Mouse (Mus musculus) intestine, embryonic 14.5 days (tissue): ENCODE measurements around the gene Arhgef40. TPM values are rescaled to one million over a fixed set of nuclear protein-coding genes. Genes with fewer than 3 reads are reported as not detected.
A peak's percentile ranks its signal among the peaks of the same experiment; 100 is the strongest.

Experiments used
- ATAC-seq: fragments of 200-750 bp; cut with Nextera tagmentation; replicated peaks from 2 replicates; pipeline ENCODE4 v1.8.0; 2017; ENCODE audit warnings: low read depth, moderate number of reproducible peaks, moderate TSS enrichment, moderate library complexity; ENCODE audit not compliant: low FRiP score, low TSS enrichment
- DNase-seq: peaks from one replicate; pipeline ENCODE4 v3.0.0-alpha.2; 2018; ENCODE audit warnings: low spot score
- H3K27ac ChIP-seq: fragments of 300-500 bp; sonication (generic); 2 replicates; pipeline ENCODE4 v1.5.1; 2014; ENCODE audit warnings: low read depth, mild to moderate bottlenecking, control low read depth
- H3K27me3 ChIP-seq: fragments of 300-500 bp; sonication (generic); replicated peaks from 2 replicates; pipeline ENCODE4 v1.6.1; 2014; ENCODE audit warnings: low read length, control low read depth; ENCODE audit not compliant: control insufficient read depth, insufficient read depth
- H3K36me3 ChIP-seq: fragments of 300-500 bp; sonication (generic); 2 replicates; pipeline ENCODE4 v1.6.1; 2014; ENCODE audit warnings: low read length, control low read depth; ENCODE audit not compliant: control insufficient read depth, insufficient read depth
- H3K4me1 ChIP-seq: fragments of 300-500 bp; sonication (generic); replicated peaks from 2 replicates; pipeline ENCODE4 v1.6.1; 2014; ENCODE audit warnings: low read length, control low read depth, mixed read lengths; ENCODE audit not compliant: control insufficient read depth, insufficient read depth
- H3K4me2 ChIP-seq: fragments of 300-500 bp; sonication (generic); 2 replicates; pipeline ENCODE4 v1.6.1; 2014; ENCODE audit warnings: low read length
- H3K4me3 ChIP-seq: fragments of 300-500 bp; sonication (generic); 2 replicates; pipeline ENCODE4 v1.5.1; 2014; ENCODE audit warnings: low read depth, low read length, control low read depth, mixed read lengths
- H3K9ac ChIP-seq: fragments of 300-500 bp; sonication (generic); 2 replicates; pipeline ENCODE4 v1.6.1; 2014; ENCODE audit warnings: mild to moderate bottlenecking, low read length
- H3K9me3 ChIP-seq: fragments of 300-500 bp; sonication (generic); 2 replicates; pipeline ENCODE4 v1.6.1; 2016; ENCODE audit warnings: low read length, control low read depth; ENCODE audit not compliant: control insufficient read depth
- WGBS: fragments of 180-500 bp; shearing (Covaris S2); extraction: QIAGEN DNeasy Blood & Tissue Kit; methylation state at CpG from one replicate; pipeline ENCODE4 v1.1.7; 2014; 5-methylcytosine and 5-hydroxymethylcytosine counted together
- polyA plus RNA-seq: library from polyadenylated mRNA; unstranded; fragments of >200 nt; fragmentation: Nextera tagmentation; extraction: Ambion mirVana; gene quantifications from 2 replicates; pipeline ENCODE4 v1.2.1, GENCODE M21; 2014

The Arhgef40 gene
- polyA plus RNA-seq, 1 experiment from 2014 or later: 80.8 TPM

DNA sequence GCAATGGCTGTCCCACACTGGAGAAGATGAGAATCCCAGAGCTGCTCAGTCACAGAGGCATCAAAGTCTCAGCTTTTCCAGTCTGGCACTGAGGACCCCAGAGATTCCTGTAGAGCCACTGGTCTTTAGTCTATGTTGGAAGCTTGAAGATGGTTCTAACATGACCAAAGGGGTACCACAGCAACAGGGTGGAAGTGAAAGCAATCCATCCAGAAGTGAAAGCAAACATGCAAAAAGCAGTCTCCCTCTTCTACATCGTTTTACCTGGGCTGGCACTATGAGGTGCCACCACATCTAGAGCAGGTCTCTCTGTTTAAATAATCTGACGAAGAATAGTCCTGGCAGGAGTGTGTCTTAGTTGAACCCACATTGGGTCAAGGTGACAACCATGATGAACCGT, 5.3 kb upstream of the Arhgef40 start:
- peaks cover 5% of the 10 kb centered on the region; the same call in 1 of the 2 replicates for H3K4me1 ChIP-seq
- H3K27ac ChIP-seq: no peak overlapping the region
- H3K36me3 ChIP-seq: no peaks in the 10 kb centered on the region
- no peak overlapping the region for H3K4me2 ChIP-seq
- H3K27me3 ChIP-seq: no peaks in the 10 kb centered on the region
- no peak overlapping the region for H3K4me3 ChIP-seq
- no peak for DNase-seq
- no peaks in the 10 kb centered on the region for H3K9me3 ChIP-seq
- no peak overlapping the region for H3K9ac ChIP-seq
- WGBS: 81% methylated on average over 3 of the region's 3 CpGs
- ATAC-seq: no peak

GRCm38 (mm10) chr14:51983251-51983650, 1.3 kb upstream of the Arhgef40 start:
- H3K9ac ChIP-seq: no peak overlapping the region
- WGBS: 60% methylated on average over 4 of the region's 4 CpGs
- H3K27ac ChIP-seq: no peak overlapping the region
- H3K4me3 ChIP-seq: no peak overlapping the region
- DNase-seq (no peak), ATAC-seq (no peak)
- no peaks in the 10 kb centered on the region for H3K9me3 ChIP-seq
- peaks cover 12% of the 10 kb centered on the region for H3K36me3 ChIP-seq
- H3K4me1 ChIP-seq: peaks cover 15% of the 10 kb centered on the region; the same call in 1 of the 2 replicates
- no peaks in the 10 kb centered on the region for H3K27me3 ChIP-seq
- peak overlapping the region; percentile 80; the same call in 1 of the 2 replicates for H3K4me2 ChIP-seq

- WGBS: 19% methylated on average over 10 of the region's 10 CpGs
- Histone ChIP-seq H3K4me2 (peak overlapping the region; percentile 80), H3K9ac (peak overlapping the region; percentile 85), H3K27ac (peak overlapping the region; percentile 97), H3K36me3 (peaks cover 17% of the 10 kb centered on the region), H3K9me3 (no peaks in the 10 kb centered on the region), H3K4me1 (peaks cover 15% of the 10 kb centered on the region; the same call in 1 of the 2 replicates), H3K27me3 (no peaks in the 10 kb centered on the region), H3K4me3 (peak overlapping the region; percentile 70)
- DNase-seq (no peak), ATAC-seq (no peak)
Measured at GRCm38 (mm10) chr14:51983855-51984246, 668 bp upstream of the Arhgef40 start.

DNA sequence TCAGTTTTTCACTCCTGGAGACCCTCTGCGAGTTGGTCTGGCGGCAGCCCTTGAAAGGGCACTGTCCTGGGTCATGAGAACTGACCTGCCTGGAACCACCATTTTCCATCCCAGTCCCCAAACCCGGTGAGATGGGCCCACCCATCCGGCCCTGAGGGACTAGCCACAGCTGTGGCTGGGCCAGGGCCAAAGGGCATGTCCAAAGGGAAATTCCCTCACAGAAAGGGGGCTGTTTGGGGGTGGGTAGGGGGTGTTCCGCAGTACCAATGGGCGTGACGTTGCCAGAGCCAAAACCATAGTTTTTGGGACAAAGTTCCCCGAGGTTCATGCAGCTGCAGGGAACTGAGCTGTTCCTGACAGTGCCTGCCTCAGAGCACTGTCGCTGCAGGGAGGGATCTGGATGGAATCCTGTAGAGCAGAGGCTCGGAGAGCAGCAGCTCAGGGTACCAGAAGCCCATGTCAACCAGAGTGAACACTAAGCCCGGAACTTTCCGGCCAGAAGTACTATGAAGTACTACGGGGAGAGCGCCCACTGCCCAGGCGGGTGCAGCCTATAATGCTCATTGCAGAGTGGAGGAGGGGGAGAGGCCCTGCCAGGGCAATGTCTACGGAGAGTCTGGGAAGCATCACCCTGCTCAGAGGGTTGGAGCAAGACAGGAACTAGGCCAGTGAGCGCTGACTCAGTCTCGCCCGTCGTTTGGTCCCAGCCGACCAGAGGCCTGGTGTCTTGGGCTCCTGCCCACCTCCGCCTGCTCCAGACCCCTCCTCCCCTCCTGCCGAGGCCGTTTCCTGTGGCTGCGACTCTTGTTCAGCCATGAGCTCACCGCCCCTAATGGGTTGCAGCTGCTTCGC, 1.0 kb downstream of the Arhgef40 start:
- Histone ChIP-seq H3K9me3 (no peaks in the 10 kb centered on the region), H3K4me1 (peaks cover 15% of the 10 kb centered on the region; the same call in 1 of the 2 replicates), H3K36me3 (peaks cover 34% of the 10 kb centered on the region), H3K27ac (peak overlapping the region; percentile 97), H3K4me2 (peak overlapping the region; percentile 80), H3K9ac (peak overlapping the region; percentile 85), H3K4me3 (peak overlapping the region; percentile 70), H3K27me3 (no peaks in the 10 kb centered on the region)
- DNase-seq: peak; percentile 84
- ATAC-seq: peak; percentile 79
- under 1% methylated on average over 27 of the region's 27 CpGs for WGBS

- Histone ChIP-seq H3K27ac (peak overlapping the region; percentile 97), H3K4me1 (peaks cover 15% of the 10 kb centered on the region; the same call in 1 of the 2 replicates), H3K9ac (peak overlapping the region; percentile 85), H3K4me3 (peak overlapping the region; percentile 70), H3K4me2 (peak overlapping the region; percentile 80), H3K27me3 (no peaks in the 10 kb centered on the region), H3K36me3 (peaks cover 40% of the 10 kb centered on the region), H3K9me3 (no peaks in the 10 kb centered on the region)
- ATAC-seq: no peak
- DNase-seq: no peak
- WGBS: 8% methylated on average over 7 of the region's 7 CpGs
Measured at GRCm38 (mm10) chr14:51986153-51986505, 1.6 kb downstream of the Arhgef40 start.

- ATAC-seq (no peak), DNase-seq (peak; percentile 51)
- 90% methylated on average over 6 of the region's 6 CpGs for WGBS
- no peak overlapping the region for H3K9ac ChIP-seq
- H3K36me3 ChIP-seq: peaks cover 51% of the 10 kb centered on the region
- no peaks in the 10 kb centered on the region for H3K27me3 ChIP-seq
- H3K4me1 ChIP-seq: peaks cover 15% of the 10 kb centered on the region; the same call in 1 of the 2 replicates
- H3K4me3 ChIP-seq: no peak overlapping the region
- no peak overlapping the region for H3K27ac ChIP-seq
- H3K4me2 ChIP-seq: no peak overlapping the region
- no peaks in the 10 kb centered on the region for H3K9me3 ChIP-seq
Measured at GRCm38 (mm10) chr14:51987177-51987576, 2.7 kb downstream of the Arhgef40 start.

- H3K4me3 ChIP-seq: no peak overlapping the region
- no peaks in the 10 kb centered on the region for H3K9me3 ChIP-seq
- H3K27ac ChIP-seq: no peak overlapping the region
- 84% methylated on average over 11 of the region's 12 CpGs for WGBS
- no peak overlapping the region for H3K4me2 ChIP-seq
- peaks cover 15% of the 10 kb centered on the region; the same call in 1 of the 2 replicates for H3K4me1 ChIP-seq
- no peak overlapping the region for H3K9ac ChIP-seq
- ATAC-seq (no peak), DNase-seq (peak; percentile 40)
- H3K36me3 ChIP-seq: peaks cover 66% of the 10 kb centered on the region
- no peaks in the 10 kb centered on the region for H3K27me3 ChIP-seq
Measured at GRCm38 (mm10) chr14:51988731-51989130, 4.2 kb downstream of the Arhgef40 start.

DNA sequence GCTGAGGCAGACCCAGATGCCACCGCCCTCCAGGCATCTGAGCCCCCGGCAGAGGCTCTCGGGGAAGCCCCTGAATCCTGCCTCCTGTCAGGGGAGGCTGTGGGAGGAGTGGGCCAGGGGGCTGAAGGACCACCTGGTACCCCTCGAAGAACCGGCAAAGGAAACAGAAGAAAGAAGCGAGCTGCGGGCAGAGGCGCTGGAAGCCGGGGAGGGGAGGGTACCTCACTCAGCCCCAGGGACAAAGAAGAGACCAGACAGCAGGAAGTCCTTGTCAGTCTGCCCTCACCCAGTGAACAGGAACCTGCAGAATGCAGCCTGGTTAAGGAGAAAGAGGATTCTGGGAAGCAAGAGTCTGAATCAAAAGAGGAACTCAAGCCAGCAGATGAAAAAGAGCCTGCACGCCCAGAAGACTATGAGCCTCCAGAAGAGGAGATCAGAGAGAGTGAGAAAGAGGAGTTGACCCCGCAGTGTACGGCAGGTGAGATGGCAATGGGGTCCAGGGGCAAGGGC, 5.0 kb downstream of the Arhgef40 start:
- 63% methylated on average over 12 of the region's 12 CpGs for WGBS
- H3K9ac ChIP-seq: no peak overlapping the region
- DNase-seq: peak; percentile 48

More for the DNA sequence above, 5.0 kb downstream of the Arhgef40 start:
- Histone ChIP-seq H3K27me3 (no peaks in the 10 kb centered on the region), H3K36me3 (peaks cover 74% of the 10 kb centered on the region), H3K4me1 (peaks cover 9% of the 10 kb centered on the region; the same call in 1 of the 2 replicates), H3K9me3 (no peaks in the 10 kb centered on the region), H3K4me3 (no peak overlapping the region), H3K4me2 (no peak overlapping the region), H3K27ac (no peak overlapping the region)
- ATAC-seq: no peak
